Mouse (Mus musculus) lung, postnatal 4 days (tissue): Measurements from ENCODE around the gene A2m.
A peak's percentile ranks its signal among the peaks of the same experiment; 100 is the strongest.

Experiments used
- DNase-seq, 2 experiments: peaks; one replicate each; pipeline ENCODE4 v3.0.0; 2021

A2m gene

DNA sequence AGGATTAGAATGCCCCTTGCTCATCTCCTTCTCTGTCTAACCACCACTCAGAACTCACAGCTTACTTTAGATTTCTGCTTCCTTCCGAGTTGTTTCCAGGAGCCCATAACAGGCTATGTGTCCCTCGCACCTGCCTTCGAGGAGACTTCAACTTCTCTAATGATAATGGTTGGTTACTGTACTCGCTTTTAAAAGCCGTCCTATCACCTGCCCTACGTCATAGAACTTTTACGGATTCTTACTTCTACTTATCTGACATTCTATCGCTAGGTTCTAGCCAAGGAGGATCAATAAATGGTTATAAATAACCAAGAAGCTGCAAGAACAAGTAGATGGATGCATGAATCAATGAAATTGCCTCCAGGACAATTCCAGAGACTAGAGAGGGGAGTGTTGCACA, at the start of gene A2m:
Gene A2m, plus strand, starts transcription at position 301 of the 400 bp plus-strand sequence.
- no peak for DNase-seq

DNA sequence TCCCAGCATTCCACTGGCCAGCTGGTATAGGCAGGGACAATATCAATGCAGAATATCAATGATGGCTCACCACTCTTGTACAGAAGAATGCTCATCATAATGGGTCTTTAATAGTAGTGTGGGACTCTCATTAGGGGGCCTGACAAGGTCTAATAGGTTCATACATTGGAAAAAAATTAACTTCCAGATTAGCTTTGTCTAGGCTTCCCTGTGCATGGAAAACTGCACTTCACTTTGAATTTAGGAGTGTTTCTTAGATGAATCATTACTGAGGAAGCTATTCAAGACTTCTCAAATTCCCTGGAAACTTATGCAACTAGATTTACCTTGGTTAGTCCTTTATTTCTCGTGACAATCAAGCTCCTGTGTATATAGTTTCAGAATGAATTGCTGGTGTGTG, 45.0 kb upstream of the A2m start:
- DNase-seq = no peak

DNA sequence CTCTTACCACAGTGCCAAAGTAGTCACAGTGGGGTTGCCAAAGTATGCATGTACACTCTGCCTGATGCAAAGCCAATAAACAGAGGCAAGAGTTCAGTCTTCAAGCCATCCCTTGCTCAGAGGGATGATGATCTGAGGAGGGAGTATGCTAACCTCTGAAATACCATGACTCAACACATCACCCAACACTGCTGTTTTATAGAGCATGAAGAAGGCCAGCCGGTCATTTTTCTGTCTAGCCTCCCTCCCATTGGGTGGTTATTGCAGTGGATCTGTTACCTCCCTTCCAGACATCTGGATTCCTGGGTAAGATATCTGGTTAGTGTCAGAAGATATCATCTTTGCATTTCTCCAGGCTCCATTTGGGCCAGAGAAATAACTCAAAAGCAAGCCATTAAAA, 34.2 kb upstream of the A2m start:
- DNase-seq = no peak

DNA sequence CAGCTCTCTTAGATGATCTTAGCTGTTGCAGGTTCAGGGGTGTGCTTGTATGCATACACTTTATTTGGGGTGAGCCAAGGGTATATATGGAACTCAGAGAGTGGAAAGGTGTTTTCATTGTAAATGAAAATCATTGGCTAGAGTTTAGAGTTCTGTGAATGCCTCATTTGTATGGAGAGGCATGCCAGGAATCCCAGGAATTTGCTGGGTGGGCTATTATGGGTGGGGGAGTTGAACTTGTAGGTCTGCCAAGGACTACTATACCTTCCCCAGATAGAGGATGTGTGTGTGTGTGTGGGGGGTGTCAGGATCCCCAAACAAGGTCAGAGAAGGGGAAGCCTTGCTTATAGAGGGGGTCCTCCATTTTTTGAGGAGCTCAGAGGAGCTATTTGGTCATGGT, 27.3 kb upstream of the A2m start:
- DNase-seq = no peak

DNA sequence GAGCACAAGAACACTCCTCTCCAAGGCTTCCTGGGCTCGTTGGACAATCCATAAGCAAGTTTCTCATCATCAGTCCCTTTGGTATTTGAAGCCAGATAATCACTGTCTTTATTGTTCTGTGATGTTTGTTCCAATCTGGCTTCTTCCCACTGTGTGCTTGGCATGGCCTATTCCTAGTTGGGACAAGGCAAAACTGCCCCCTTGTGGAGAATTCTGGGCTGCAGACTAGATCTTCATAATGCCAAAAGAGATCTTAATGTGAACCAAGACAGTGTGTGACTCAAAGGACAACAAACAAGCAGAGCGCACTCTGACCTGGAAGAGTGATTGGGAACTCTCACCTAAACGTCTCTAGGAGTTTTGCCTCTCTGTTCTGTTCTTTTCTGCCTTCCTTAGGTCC, 23.4 kb upstream of the A2m start:
- DNase-seq = peak in 1 of 2 experiments; percentile 30

DNA sequence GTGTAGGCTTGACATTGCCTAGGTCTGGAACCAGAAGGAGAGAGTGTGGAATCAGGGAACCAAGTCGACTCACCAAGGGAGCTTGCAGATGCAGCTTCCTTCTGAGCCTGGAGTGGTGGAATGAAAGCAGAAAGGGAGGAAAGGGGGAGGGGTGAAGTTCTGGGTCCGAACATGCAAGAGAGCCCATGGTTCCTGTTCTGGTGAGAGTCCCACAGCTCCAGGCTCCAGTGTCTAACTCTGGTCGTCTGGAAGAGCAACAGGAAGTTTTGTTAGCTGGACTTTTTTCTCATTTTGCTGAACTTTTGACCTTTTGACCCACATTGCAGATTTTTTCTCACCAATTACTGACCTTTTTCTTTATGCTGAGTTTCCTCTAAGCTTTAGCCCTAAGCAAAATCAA, 17.7 kb upstream of the A2m start:
- DNase-seq = no peak

DNA sequence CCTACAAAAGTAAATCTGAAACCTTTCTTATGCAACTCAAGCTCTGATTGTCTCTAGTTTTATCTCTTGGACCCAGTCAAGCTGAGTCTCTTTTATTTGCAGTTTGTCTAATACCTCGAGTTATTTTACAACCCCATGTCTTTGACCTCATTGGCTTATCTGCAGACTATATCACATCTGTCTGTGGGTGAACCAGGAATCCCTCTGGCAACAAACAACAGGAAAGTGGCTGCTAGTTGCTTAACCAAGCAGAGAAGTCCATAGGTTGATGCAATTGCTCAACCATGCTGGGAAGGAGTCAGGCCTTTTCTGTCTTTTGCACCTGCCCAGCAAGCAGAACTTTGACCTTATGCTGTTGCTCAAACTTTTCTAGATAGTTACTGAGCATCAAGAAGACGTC, 12.7 kb upstream of the A2m start:
- DNase-seq = no peak

DNA sequence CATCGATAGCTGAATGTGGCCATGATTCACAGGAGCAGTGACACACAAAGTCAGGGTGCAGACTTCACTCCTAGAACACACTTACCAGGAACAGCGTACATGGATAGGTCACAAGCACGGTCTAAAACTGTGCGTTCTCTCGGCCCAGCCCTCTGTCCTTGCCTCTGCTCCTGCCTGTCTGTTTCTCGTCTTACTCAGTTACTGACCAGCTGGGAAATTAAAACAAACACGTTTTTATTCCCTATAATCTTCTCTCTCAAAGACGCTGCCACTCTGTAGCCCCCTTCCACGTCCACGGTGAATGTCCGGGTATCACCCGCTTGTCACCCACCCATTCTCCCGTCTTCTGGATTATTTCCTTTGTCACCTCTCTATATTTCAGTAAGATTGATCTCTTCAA, 656 bp upstream of the A2m start:
- DNase-seq = peak in 1 of 2 experiments; percentile 22

DNA sequence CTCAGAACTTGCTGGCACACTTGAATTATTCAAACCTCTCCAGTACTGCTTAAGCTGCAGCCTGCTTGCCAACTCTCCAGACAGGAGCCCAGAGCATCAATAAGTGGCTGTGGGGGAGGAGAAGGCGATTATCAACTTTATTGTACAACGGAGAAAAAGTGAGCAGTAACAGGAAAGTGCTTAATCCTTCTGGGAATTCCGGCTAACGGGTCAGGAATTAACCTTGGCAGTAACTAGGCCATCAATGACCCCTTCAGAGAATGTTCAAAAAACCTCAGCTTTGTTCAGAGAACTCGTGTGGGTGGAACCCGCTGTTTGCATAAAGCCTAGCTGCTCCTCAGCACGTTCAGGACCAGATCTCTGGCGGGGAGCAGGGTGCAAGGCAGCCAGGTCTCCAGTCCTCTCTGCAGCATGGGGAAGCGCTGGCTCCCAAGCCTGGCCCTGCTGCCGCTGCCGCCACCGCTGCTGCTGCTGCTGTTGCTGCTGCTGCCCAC, 749 bp downstream of the A2m start:
- no peak for DNase-seq

DNA sequence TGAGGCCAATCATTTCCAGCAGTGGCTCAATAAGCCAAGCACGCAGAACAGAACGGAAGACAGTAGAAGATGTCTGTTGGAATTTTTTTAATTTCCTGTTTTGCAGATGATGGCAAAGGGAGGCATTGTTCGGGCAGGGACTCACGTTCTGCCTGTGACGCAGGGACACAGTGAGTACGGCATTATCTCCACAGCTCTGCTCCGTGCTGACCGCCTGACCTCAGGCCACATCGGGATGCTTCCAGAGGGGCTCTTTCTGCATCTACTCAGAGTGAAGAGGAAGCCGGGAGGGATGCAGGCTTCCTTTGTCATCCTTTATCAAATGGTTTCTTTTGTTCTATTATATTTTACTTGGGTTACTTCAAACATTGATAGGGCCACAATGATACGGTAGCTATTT, 13.3 kb downstream of the A2m start:
- no peak for DNase-seq
